Mouse (Mus musculus): ENCODE data around the gene Rpl9-ps6.

The Rpl9-ps6 gene

DNA sequence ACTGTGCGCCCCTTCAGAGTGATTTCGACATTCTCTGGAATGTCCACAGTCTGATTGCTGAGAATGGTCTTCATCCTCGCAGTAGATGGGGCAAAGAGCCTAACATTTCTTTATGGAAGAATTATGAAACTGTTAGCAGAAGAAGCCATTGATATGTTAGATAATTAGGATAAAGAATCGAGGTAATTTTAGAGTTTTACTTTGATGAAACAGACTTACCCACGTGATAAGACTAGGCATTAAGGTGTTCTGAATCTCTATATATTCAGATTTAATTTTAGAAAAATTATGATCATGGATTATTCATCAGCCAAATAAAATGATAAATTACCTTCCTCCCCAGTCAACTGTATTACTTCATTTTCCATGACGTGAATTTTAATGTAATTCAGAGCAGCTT lies at the start of gene Rpl9-ps6:
Gene Rpl9-ps6, minus strand, starts transcription at position 101 of the 400 bp plus-strand sequence.
- no peak for DNase-seq

GRCm38 (mm10) chr19:32512518-32512917 lies 46.1 kb upstream of the Rpl9-ps6 start:
- no peak for DNase-seq

GRCm38 (mm10) chr19:32510962-32511361 lies 44.6 kb upstream of the Rpl9-ps6 start:
- no peak for DNase-seq

- DNase-seq, result no peak
Measured at GRCm38 (mm10) chr19:32510267-32510666, 43.9 kb upstream of the Rpl9-ps6 start.

DNA sequence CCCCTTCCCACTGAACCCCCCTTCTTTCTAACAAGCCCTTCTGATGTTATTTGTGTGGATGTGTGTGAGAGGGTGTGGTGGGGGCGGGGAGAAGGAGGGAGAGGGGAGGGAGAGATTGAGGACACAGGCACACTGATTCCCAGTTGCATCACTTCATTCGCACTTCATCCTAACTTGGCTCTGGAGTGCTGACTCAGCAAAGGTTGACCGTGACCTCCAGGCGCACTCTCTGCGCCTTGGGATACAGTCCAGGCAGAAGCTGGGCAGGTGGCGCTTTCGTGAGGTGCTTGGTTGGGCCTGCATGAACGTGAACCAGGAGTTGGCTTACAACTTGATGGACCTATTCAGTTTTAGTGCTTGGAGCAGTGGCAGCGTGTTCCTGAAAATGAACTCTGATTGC lies 41.1 kb upstream of the Rpl9-ps6 start:
- DNase-seq, result no peak

DNA sequence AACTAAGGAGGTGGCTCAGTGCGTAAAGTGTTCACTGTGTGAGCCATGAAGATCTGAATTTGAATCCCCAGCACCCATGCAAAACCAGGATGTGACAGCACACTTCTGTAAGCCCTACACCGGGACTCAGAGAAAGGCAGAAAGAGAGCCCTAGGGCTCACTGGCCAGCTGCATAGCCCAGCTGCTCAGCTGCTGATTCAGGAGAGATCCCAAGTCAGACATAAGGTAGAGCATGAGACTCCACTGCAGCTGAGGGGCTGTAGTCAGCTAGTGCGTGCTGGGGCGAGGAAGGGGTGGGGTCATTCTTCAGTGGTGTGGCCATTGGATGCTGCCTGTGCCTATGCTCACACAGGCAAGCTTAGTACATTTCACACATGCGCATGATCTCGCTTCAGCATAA lies 40.7 kb upstream of the Rpl9-ps6 start:
- DNase-seq, result no peak

GRCm38 (mm10) chr19:32506514-32506913 lies 40.1 kb upstream of the Rpl9-ps6 start:
- DNase-seq, result no peak

GRCm38 (mm10) chr19:32506081-32506480 lies 39.7 kb upstream of the Rpl9-ps6 start:
- DNase-seq, result no peak

DNA sequence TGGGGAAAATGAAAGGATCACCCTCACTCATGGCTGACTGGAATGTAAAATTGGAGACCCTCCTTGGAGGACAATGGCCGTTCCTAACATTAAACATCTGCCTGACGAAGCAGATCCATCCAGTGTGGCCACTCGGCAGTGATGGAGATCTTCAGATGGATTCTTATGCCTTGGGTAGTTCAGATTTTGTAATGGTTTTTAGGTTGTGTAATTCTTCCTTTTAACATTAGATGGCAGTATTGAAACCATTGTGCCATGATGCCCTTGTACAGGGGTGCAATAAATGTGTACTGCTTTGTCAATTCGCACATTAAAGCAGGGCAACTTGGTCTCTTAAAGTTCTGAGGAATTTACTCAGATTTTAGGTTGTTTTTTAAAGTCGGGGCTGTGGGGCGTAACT lies 35.0 kb upstream of the Rpl9-ps6 start:
- no peak for DNase-seq

- no peak for DNase-seq
Measured at GRCm38 (mm10) chr19:32498002-32498401, 31.6 kb upstream of the Rpl9-ps6 start.

DNA sequence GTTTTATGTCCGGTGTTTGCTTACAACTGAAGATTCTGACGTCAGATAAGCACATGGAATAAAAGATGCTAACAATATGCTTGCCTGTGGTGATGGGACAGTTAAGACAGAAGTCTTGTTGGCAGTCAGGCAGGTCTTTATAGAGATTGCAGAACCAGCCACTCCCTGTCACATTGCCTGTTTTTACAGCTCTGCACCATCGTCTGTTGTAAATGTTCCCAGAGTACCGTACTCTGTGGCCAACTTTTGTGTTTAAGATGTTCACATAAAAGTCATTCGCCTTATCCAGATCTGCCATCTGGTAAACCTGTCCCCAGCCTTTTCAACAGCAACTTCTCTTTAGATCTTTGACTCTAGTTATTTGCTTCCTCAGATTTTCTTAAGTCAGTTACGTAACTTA lies 31.0 kb upstream of the Rpl9-ps6 start:
- no peak for DNase-seq

GRCm38 (mm10) chr19:32495034-32495433 lies 28.7 kb upstream of the Rpl9-ps6 start:
- no peak for DNase-seq

- no peak for DNase-seq
Measured at GRCm38 (mm10) chr19:32494611-32495010, 28.2 kb upstream of the Rpl9-ps6 start.

DNA sequence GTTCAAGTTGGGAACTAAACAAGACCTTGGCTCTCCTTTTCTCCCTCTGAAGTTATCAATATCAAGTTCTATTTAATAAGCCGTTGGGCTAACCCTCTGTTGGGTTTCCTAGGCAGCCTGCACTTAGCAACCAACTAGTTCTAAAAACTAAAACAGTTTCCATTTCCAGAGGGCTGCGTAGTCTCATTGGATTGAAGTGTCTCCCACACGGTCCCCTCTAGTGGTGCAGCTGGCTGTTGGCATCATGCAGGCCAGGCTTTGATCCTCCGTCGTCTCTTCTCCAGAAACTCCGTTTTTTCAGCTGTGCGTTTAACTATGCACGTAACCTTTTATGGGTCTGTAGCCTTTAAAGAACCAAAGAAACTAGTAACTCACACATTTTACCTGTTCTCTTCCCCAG lies 27.1 kb upstream of the Rpl9-ps6 start:
- DNase-seq, result no peak

DNA sequence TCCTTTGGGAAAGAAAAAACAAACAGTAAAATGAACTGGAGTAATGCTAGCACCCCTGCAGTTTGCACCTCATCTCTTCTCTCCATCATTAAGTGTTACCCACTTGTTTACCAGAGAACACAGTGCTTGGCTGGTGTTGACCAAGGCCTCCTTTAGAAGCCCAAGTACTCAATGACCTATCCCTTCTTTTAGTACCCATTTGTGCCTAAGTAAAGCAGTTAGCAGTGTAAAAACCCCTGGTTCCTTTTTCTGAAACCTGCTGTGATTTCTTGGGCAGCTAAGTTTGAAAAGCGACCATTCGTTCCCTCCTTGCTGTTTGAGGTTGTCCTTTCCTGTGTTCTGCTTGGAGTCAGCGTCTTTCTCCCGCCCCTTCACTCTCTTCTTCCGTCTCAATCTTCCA lies 26.6 kb upstream of the Rpl9-ps6 start:
- DNase-seq, result no peak

DNA sequence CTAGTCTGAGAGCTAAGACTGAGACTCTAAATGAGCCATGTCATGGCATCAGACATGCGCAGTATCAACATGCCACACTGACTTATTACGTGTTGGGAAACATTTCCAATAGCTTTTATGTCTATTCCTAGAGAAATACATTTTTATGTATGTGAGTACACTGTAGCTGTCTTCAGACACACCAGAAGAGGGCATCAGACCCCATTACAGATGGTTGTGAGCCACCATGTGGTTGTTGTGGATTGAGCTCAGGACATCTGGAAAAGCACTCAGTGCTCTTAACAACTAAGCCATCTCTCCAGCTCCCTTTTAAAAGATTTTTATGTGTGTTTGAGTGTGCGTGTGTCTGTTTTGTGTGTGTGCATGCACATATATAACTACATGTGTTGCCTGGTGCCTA lies 26.0 kb upstream of the Rpl9-ps6 start:
- DNase-seq, result no peak

- DNase-seq, result no peak
Measured at GRCm38 (mm10) chr19:32490976-32491375, 24.6 kb upstream of the Rpl9-ps6 start.

- DNase-seq, result no peak
Measured at GRCm38 (mm10) chr19:32489166-32489895, 23.0 kb upstream of the Rpl9-ps6 start.

- DNase-seq, result no peak
Measured at GRCm38 (mm10) chr19:32487595-32488255, 21.3 kb upstream of the Rpl9-ps6 start.

- DNase-seq, result peak; percentile 39
Measured at GRCm38 (mm10) chr19:32486106-32486724, 19.8 kb upstream of the Rpl9-ps6 start.

DNA sequence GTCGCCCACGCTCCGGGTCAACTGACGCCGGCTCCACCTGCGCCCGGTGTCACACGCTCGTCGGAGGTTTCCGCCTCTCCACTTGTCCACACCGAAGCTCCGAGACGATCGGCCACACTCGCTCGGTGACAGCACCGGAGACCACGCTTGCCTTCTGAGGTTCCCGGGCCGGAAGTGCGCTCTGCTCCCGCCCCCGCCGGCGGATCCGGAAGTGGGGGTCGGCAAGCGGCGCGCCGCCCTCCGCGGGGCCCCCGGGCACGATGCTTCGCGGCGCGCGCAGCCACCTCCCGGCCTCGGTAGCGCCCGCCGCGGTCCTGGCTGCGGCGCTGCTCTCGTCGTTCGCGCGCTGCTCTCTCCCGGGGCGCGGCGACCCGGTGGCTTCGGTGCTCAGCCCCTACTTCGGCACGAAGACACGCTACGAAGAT lies 19.3 kb upstream of the Rpl9-ps6 start, which contains the start of gene Minpp1:
Gene Minpp1, plus strand, starts transcription at position 89 of the 425 bp plus-strand sequence.
- peak; percentile 88 for DNase-seq

DNA sequence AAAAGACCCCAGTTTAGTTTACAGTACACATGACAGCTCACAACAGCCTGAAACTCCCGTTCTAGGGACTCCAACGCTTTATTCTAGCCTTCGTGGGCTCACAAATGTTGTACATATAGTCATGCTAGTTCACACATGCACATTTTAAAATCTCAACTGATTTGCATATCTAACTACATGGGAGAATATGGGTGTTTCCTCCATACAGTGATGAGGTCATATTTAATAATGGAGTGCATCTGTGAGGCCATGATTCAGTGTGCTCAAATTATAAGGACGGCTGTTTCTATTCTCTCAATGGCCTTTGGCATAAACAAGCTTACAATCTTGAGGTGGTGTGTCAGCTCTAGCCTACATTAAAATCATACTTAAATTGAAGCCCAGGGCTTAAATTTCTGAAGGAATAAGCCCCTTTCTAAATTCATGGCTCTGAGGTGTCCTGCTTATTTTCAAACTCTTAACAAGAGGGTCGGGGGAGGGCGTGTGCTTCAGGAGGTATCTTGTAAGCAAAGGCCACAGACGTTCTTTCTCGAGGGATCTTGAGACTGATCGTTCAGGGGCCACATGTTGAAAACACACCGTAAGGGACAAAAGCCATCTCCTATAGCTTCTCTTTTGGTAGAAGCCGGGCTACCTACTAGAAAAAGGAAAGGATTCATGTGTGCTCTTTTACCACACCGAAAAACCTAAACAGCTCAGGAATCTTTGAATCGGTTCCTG lies 18.7 kb upstream of the Rpl9-ps6 start:
- DNase-seq, result no peak

GRCm38 (mm10) chr19:32481511-32481910 lies 15.1 kb upstream of the Rpl9-ps6 start:
- DNase-seq, result no peak
